In the genomic region with DNA sequence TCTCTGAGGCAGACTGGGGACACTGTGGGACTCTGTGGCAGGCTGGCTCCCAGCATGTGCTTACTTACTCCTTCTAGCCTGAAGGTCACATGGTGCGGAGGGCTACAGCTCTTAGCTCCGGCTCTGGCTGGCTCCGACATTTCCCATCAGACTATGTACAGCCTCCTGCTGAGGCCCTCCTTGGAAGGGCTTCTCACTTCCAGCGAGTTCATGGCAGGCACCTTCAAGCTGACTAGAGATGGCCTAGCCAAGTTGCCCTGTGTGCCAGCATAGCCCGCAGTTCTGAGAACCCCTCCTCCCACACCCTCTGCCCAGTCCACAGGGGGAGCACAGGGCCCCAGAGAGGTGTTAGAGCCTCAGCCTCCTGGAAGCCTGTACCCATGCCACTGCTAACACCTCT, we compare ENCODE assay signal across 17 mouse cellular contexts. TPM values are rescaled to one million over a fixed set of nuclear protein-coding genes. Genes with fewer than 3 reads are reported as not detected.
A peak's percentile ranks its signal among the peaks of the same experiment; 100 is the strongest.
DNase-seq lines count a peak whose midpoint lies in the region; ATAC-seq and TF ChIP-seq lines count a peak whose summit lies in the region.
"Had no signal": no experiment of that assay in that cellular context is flagged by ENCODE, and none has a peak within 500 bp of the region (broad histone marks: within the 10 kb centered on the region; RNA-seq: fewer than 3 reads in every experiment).

No protein-coding gene starts in this region.

- ATAC-seq in forebrain, postnatal 0 days = peak; percentile 37; the same call in 1 of the 2 replicates
- no peak for ATAC-seq in forebrain, embryonic 16.5 days
- 0 out of 2 replicates have a peak, but pooled peaks have one; percentile 12 for ATAC-seq in cerebellum, adult (ENCODE audit: insufficient number of reproducible peaks, low FRiP score, low TSS enrichment)
- ATAC-seq: liver, postnatal 0 days had no signal

- H3K9me3 ChIP-seq in forebrain, postnatal 0 days (ENCODE audit: low read length) = no peaks in the 10 kb centered on the region
- no peaks in the 10 kb centered on the region for H3K9me3 ChIP-seq in forebrain, embryonic 16.5 days (ENCODE audit: control insufficient read depth, low read length)
- H3K9me3 ChIP-seq: heart, embryonic 15.5 days; limb, embryonic 12.5 days had no signal

- 40% methylated on average over 5 of the region's 5 CpGs for WGBS in forebrain, postnatal 0 days
- WGBS in forebrain, embryonic 16.5 days = 47% methylated on average over 5 of the region's 5 CpGs

- no peak overlapping the region for H3K9ac ChIP-seq in forebrain, postnatal 0 days
- H3K9ac ChIP-seq in forebrain, embryonic 16.5 days (replicated peaks; ENCODE audit: low read depth, low read length) = no peak overlapping the region
- H3K9ac ChIP-seq: heart, embryonic 15.5 days; limb, embryonic 12.5 days; liver, postnatal 0 days had no signal

- no peak overlapping the region for H3K4me3 ChIP-seq in forebrain, postnatal 0 days (ENCODE audit: low read depth, low read length)
- H3K4me3 ChIP-seq in forebrain, embryonic 16.5 days (replicated peaks; ENCODE audit: low read length) = no peak overlapping the region
- H3K4me3 ChIP-seq: heart, embryonic 15.5 days; limb, embryonic 12.5 days had no signal

- no peaks in the 10 kb centered on the region for H3K4me1 ChIP-seq in forebrain, postnatal 0 days (ENCODE audit: insufficient read depth)
- peaks cover 8% of the 10 kb centered on the region; the same call in 1 of the 2 replicates for H3K4me1 ChIP-seq in forebrain, embryonic 16.5 days (replicated peaks; ENCODE audit: control insufficient read depth, insufficient read depth, low read length)

- H3K36me3 ChIP-seq in forebrain, postnatal 0 days (ENCODE audit: insufficient read depth) = no peaks in the 10 kb centered on the region
- H3K36me3 ChIP-seq in forebrain, embryonic 16.5 days (ENCODE audit: control insufficient read depth, insufficient read depth) = no peaks in the 10 kb centered on the region
- H3K36me3 ChIP-seq: heart, embryonic 15.5 days; limb, embryonic 12.5 days had no signal

- H3K4me2 ChIP-seq in forebrain, postnatal 0 days (ENCODE audit: low read depth) = no peak overlapping the region
- H3K4me2 ChIP-seq in forebrain, embryonic 16.5 days (ENCODE audit: low read length) = no peak overlapping the region
- H3K4me2 ChIP-seq: heart, embryonic 15.5 days; limb, embryonic 12.5 days had no signal

- no peak overlapping the region for H3K27ac ChIP-seq in forebrain, postnatal 0 days (ENCODE audit: low read depth, low read length)
- H3K27ac ChIP-seq in forebrain, embryonic 16.5 days (ENCODE audit: low read length) = no peak overlapping the region
- H3K27ac ChIP-seq: heart, embryonic 15.5 days; limb, embryonic 12.5 days; stomach, postnatal 0 days had no signal

- DNase-seq in forebrain, postnatal 0 days = peak; percentile 20
- peak; percentile 19 for DNase-seq in layer of hippocampus, adult 9-11 months
- DNase-seq in layer of hippocampus, adult 9-10 months (ENCODE audit: low spot score) = no peak
- DNase-seq in cerebellum, postnatal 25 days = peak; percentile 67 to 70
- no peak for DNase-seq in neural tube, embryonic 10.5 days (ENCODE audit: extremely low spot score, low spot score)
- DNase-seq in lung, postnatal 14 days = no peak
- DNase-seq: adrenal gland, postnatal 14 days; gastrocnemius, postnatal 25 days; kidney, adult 9 months; liver, postnatal 0 days; lung, postnatal 4 days had no signal

- TF ChIP-seq CTCF in forebrain, postnatal 0 days (IDR thresholded peaks at IDR 0.05; ENCODE audit: low read depth) = no peak

- no peaks in the 10 kb centered on the region for H3K27me3 ChIP-seq in forebrain, postnatal 0 days (ENCODE audit: insufficient read depth, low read length)
- H3K27me3 ChIP-seq in forebrain, embryonic 16.5 days (replicated peaks; ENCODE audit: control insufficient read depth, insufficient read depth, low read length) = no peaks in the 10 kb centered on the region
- H3K27me3 ChIP-seq: limb, embryonic 12.5 days had no signal

RNA-seq across cellular contexts. Expression of a gene that starts 19.8 kb away (rescaled TPM):
- total RNA-seq in forebrain, postnatal 0 days (2014; rRNA removed) = not detected in 2 replicates
- polyA plus RNA-seq in forebrain, postnatal 0 days (2015; fragmentation: Nextera tagmentation; extraction: Ambion mirVana) = 0.05 and 0.11 TPM in 2 replicates
- polyA plus RNA-seq in forebrain, embryonic 16.5 days (2015; fragmentation: Nextera tagmentation; extraction: Ambion mirVana) = 0.17 TPM in 1 of 2 replicates, not detected in the other
- total RNA-seq: gastrocnemius, postnatal 25 days had no signal
- polyA plus RNA-seq: neural tube, embryonic 14.5 days had no signal

Comparison
In these comparisons a context has a peak if more than half of its experiments do, and no peak if none do; other contexts are left out.
1. DNase-seq: peak in forebrain, postnatal 0 days (single experiment), layer of hippocampus, adult 9-11 months (single experiment) and cerebellum, postnatal 25 days (2 of 2); none in layer of hippocampus, adult 9-10 months (single experiment), neural tube, embryonic 10.5 days (single experiment) and lung, postnatal 14 days (single experiment).